In genomic region chr6:71997215-71997614, GRCm38 (mm10) we compare ENCODE assay signal across 32 mouse cellular contexts.
DNase-seq lines count a peak whose midpoint lies in the region; ATAC-seq and TF ChIP-seq lines count a peak whose summit lies in the region.
"Had no signal": no experiment of that assay in that cellular context is flagged by ENCODE, and none has a peak within 500 bp of the region (broad histone marks: within the 10 kb centered on the region; RNA-seq: fewer than 3 reads in every experiment).

No protein-coding gene starts in this region.

- no peaks in the 10 kb centered on the region for H3K27me3 ChIP-seq in forebrain, embryonic 16.5 days (replicated peaks; ENCODE audit: control insufficient read depth, insufficient read depth, low read length)
- H3K27me3 ChIP-seq in forebrain, embryonic 15.5 days: no peaks in the 10 kb centered on the region
- H3K27me3 ChIP-seq: embryonic facial prominence, embryonic 13.5 days; heart, embryonic 13.5 days; hindbrain, embryonic 15.5 days; limb, embryonic 13.5 days; lung, embryonic 15.5 days; midbrain, embryonic 15.5 days; neural tube, embryonic 15.5 days had no signal

- H3K27ac ChIP-seq in forebrain, embryonic 16.5 days (ENCODE audit: low read length): 0 out of 2 replicates have a peak overlapping the region, but pooled peaks have one; percentile 18
- H3K27ac ChIP-seq in forebrain, embryonic 15.5 days (replicated peaks): no peak overlapping the region
- H3K27ac ChIP-seq in left cerebral cortex, adult 2 months: peak overlapping the region; percentile 36
- H3K27ac ChIP-seq: embryonic facial prominence, embryonic 13.5 days; forebrain, embryonic 10.5 days; gastrocnemius, adult 2 months; heart, embryonic 13.5 days; hindbrain, embryonic 15.5 days; limb, embryonic 13.5 days; lung, embryonic 15.5 days; midbrain, embryonic 10.5 days; midbrain, embryonic 15.5 days; neural tube, embryonic 15.5 days had no signal

- H3K4me3 ChIP-seq in forebrain, embryonic 16.5 days (replicated peaks; ENCODE audit: low read length): no peak overlapping the region
- H3K4me3 ChIP-seq in forebrain, embryonic 15.5 days: no peak overlapping the region
- no peak overlapping the region for H3K4me3 ChIP-seq in left cerebral cortex, adult 2 months
- H3K4me3 ChIP-seq: embryonic facial prominence, embryonic 13.5 days; forebrain, embryonic 10.5 days; gastrocnemius, adult 2 months; heart, embryonic 13.5 days; hindbrain, embryonic 15.5 days; limb, embryonic 13.5 days; lung, embryonic 15.5 days; midbrain, embryonic 10.5 days; midbrain, embryonic 15.5 days; neural tube, embryonic 15.5 days had no signal

- no peak overlapping the region for H3K4me2 ChIP-seq in forebrain, embryonic 16.5 days (ENCODE audit: low read length)
- H3K4me2 ChIP-seq in forebrain, embryonic 15.5 days (replicated peaks): no peak overlapping the region
- H3K4me2 ChIP-seq: embryonic facial prominence, embryonic 13.5 days; heart, embryonic 13.5 days; hindbrain, embryonic 15.5 days; limb, embryonic 13.5 days; liver, embryonic 11.5 days; lung, embryonic 15.5 days; midbrain, embryonic 15.5 days; neural tube, embryonic 15.5 days had no signal

- no peak overlapping the region for H3K9ac ChIP-seq in forebrain, embryonic 16.5 days (replicated peaks; ENCODE audit: low read depth, low read length)
- no peak overlapping the region for H3K9ac ChIP-seq in forebrain, embryonic 15.5 days (replicated peaks)
- H3K9ac ChIP-seq: embryonic facial prominence, embryonic 13.5 days; heart, embryonic 13.5 days; hindbrain, embryonic 15.5 days; limb, embryonic 13.5 days; lung, embryonic 15.5 days; midbrain, embryonic 15.5 days; neural tube, embryonic 15.5 days had no signal

- no peak for TF ChIP-seq CTCF in left cerebral cortex, adult 2 months (IDR thresholded peaks at IDR 0.05)

- 86% methylated on average over 1 of the region's 1 CpGs for WGBS in forebrain, embryonic 16.5 days
- WGBS in forebrain, embryonic 15.5 days: 78% methylated on average over 1 of the region's 1 CpGs

- H3K4me1 ChIP-seq in forebrain, embryonic 16.5 days (replicated peaks; ENCODE audit: control insufficient read depth, insufficient read depth, low read length): no peaks in the 10 kb centered on the region
- peaks cover 9% of the 10 kb centered on the region for H3K4me1 ChIP-seq in forebrain, embryonic 15.5 days
- H3K4me1 ChIP-seq: embryonic facial prominence, embryonic 13.5 days; hindbrain, embryonic 15.5 days; lung, embryonic 15.5 days; midbrain, embryonic 10.5 days; midbrain, embryonic 15.5 days had no signal

- H3K9me3 ChIP-seq in forebrain, embryonic 16.5 days (ENCODE audit: control insufficient read depth, low read length): no peaks in the 10 kb centered on the region
- H3K9me3 ChIP-seq in forebrain, embryonic 15.5 days: no peaks in the 10 kb centered on the region
- H3K9me3 ChIP-seq: forebrain, embryonic 10.5 days; G1E; hindbrain, embryonic 15.5 days; lung, embryonic 15.5 days; midbrain, embryonic 10.5 days; neural tube, embryonic 15.5 days had no signal

- DNase-seq in left cerebral cortex, adult 2 months (ENCODE audit: extremely low spot score in 1 of 2, low spot score in 2 of 2): no peak
- DNase-seq in left cerebral cortex, postnatal 4 days: no peak
- peak; percentile 78 for DNase-seq in cerebellum, adult 8-10 months
- peak; percentile 81 to 82 for DNase-seq in cerebellum, postnatal 25 days
- no peak for DNase-seq in testis, postnatal 10 days (ENCODE audit: low spot score)
- no peak for DNase-seq in urinary bladder, adult 18-20 months (ENCODE audit: low spot score in 2 of 2)
- DNase-seq: adrenal gland, postnatal 25 days; embryo, embryonic 11 days; gastrocnemius, adult 2 months; gastrocnemius, postnatal 36 days; heart, postnatal 10 days; kidney, adult 8-10 months; kidney, postnatal 10 days; layer of hippocampus, adult 9-11 months; retina, postnatal 1 day; spleen, adult 18-20 months; thymus, adult 18-20 months; thymus, postnatal 25 days had no signal

- intact Hi-C loops in left cerebral cortex, adult 2 months (cut with DNase I): no loop called here
- intact Hi-C loops in left cerebral cortex, postnatal 4 days (cut with DNase I): no loop called here

- no peak for ATAC-seq in forebrain, embryonic 16.5 days
- no peak for ATAC-seq in forebrain, embryonic 15.5 days (replicated peaks)
- ATAC-seq: inflammation-experienced regulatory T-cells, adult 6 months; midbrain, embryonic 15.5 days had no signal

- H3K36me3 ChIP-seq in forebrain, embryonic 16.5 days (ENCODE audit: control insufficient read depth, insufficient read depth): no peaks in the 10 kb centered on the region
- H3K36me3 ChIP-seq in forebrain, embryonic 15.5 days: no peaks in the 10 kb centered on the region
- H3K36me3 ChIP-seq: embryonic facial prominence, embryonic 13.5 days; forebrain, embryonic 10.5 days; G1E; heart, embryonic 13.5 days; hindbrain, embryonic 15.5 days; limb, embryonic 13.5 days; lung, embryonic 15.5 days; midbrain, embryonic 10.5 days; midbrain, embryonic 15.5 days; neural tube, embryonic 15.5 days had no signal

Comparison
In these comparisons a context has a peak if more than half of its experiments do, and no peak if none do; other contexts are left out.
1. DNase-seq: peak in cerebellum, adult 8-10 months (single experiment) and cerebellum, postnatal 25 days (2 of 2); none in left cerebral cortex, adult 2 months (0 of 2), left cerebral cortex, postnatal 4 days (single experiment), testis, postnatal 10 days (single experiment) and urinary bladder, adult 18-20 months (0 of 2).